Mouse (Mus musculus) CD8-positive naive resting alpha-beta T cell, adult 2 months (primary cell): ENCODE measurements at regions not wholly inside any gene's neighbourhood (a gene's known extent, or its start where the extent isn't known, plus 50 kb on each side); places are given as distances from the start of the nearest gene placed in this dataset.

Source experiments
- DNase-seq, 2 experiments: peaks; one replicate each; pipeline ENCODE4 v3.0.0; 2022; ENCODE audit warnings: low read depth in 2 of 2, low spot score in 2 of 2

DNA sequence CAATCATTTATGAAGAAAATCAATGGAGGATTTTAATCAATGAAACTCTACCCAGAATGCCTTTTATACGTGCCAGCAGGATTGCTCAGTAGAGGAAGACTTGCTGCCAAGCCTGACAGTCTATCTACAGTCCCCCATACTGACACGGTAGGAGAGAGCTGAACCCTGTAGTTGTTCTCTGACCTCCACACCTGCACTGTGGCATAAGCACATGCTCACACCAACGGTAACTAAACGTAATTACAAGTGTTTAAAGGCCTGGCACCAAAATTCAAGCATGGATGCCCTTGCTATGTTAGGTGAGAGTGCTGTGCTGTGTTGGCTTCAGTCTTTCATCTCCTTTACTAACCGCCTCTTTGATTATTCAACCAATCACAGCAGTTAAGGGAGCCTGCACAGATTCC, 190.8 kb downstream of the Pfkfb3 start:
- no peak for DNase-seq

GRCm38 (mm10) chr2:11362205-11362994, 190.5 kb downstream of the Prkcq start:
- DNase-seq, result no peak

DNA sequence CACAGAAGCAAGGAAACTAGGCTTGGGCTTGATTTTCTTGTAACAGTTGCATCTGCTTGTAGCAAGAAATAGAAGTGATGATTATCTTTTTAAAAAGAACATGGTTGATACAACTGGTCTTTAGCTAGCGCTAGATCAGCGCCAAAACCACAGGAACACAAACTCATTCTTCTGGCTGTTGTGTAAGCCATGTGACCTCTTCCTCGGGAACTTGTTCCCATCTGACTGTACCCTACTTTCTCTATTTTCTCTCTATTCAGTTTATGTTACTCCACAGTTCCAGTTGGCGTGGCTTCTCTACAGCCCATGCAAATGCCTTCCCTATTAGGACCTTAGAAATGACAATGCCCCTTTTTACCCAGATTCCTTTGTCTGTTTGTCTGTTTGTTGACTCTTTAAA, 187.4 kb downstream of the Prkcq start:
- no peak for DNase-seq

GRCm38 (mm10) chr2:11356714-11357113, 184.8 kb downstream of the Prkcq start:
- DNase-seq, result no peak

DNA sequence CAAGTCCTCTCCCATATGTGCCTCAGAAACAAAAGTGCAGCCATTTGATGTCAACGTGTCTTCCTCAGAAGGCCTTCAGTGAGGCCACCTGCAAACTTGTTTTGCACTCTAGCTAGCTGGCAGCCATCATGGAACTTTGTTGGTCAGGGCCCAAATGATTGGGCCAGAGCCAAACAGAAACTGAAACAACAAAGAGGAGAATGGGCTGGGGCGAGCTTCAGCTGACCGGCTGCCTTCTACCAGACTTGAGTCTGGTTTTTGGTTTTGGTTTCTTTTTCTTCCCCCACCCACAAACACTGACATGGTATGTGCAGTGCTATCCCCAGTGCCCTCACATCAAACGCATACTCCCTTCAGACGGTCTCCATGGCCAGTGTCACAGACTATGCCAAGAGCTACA, 183.7 kb downstream of the Prkcq start:
- no peak for DNase-seq
